Mouse (Mus musculus): ENCODE measurements around the gene Tspan5. TPM values are rescaled to one million over a fixed set of nuclear protein-coding genes. Genes with fewer than 3 reads are reported as not detected.

Gene Tspan5
- polyA plus RNA-seq, 1 experiment from 2014 or later = 20.9 TPM

GRCm38 (mm10) chr3:138757283-138757682 lies 15.3 kb downstream of the Tspan5 start:
- DNase-seq (ENCODE audit: low spot score) (no peak), ATAC-seq (replicated peaks; ENCODE audit: low FRiP score, low TSS enrichment, low read depth) (no peak)
- Histone ChIP-seq H3K9me3 (ENCODE audit: control insufficient read depth, low read length) (no peaks in the 10 kb centered on the region), H3K4me1 (replicated peaks; ENCODE audit: control insufficient read depth, insufficient read depth, low read length) (peaks cover 19% of the 10 kb centered on the region), H3K36me3 (ENCODE audit: control insufficient read depth, insufficient read depth, low read length) (no peaks in the 10 kb centered on the region), H3K4me3 (ENCODE audit: low read depth, low read length) (no peak overlapping the region), H3K9ac (ENCODE audit: low read length) (no peak overlapping the region), H3K27ac (ENCODE audit: low read depth) (no peak overlapping the region), H3K27me3 (replicated peaks; ENCODE audit: control insufficient read depth, insufficient read depth, low read length) (no peaks in the 10 kb centered on the region), H3K4me2 (ENCODE audit: low read length) (no peak overlapping the region)
- WGBS = 90% methylated on average over 2 of the region's 2 CpGs

GRCm38 (mm10) chr3:138759968-138760684 lies 18.1 kb downstream of the Tspan5 start:
- no peaks in the 10 kb centered on the region for H3K36me3 ChIP-seq (ENCODE audit: control insufficient read depth, insufficient read depth, low read length)
- H3K4me3 ChIP-seq (ENCODE audit: low read depth, low read length) = no peak overlapping the region
- H3K9me3 ChIP-seq (ENCODE audit: control insufficient read depth, low read length) = no peaks in the 10 kb centered on the region
- no peak overlapping the region for H3K9ac ChIP-seq (ENCODE audit: low read length)
- WGBS = 50% methylated on average over 9 of the region's 9 CpGs
- no peak for ATAC-seq (replicated peaks; ENCODE audit: low FRiP score, low TSS enrichment, low read depth)
- no peak overlapping the region for H3K27ac ChIP-seq (ENCODE audit: low read depth)
- DNase-seq (ENCODE audit: low spot score) = no peak
- peaks cover 7% of the 10 kb centered on the region; the same call in 1 of the 2 replicates for H3K4me1 ChIP-seq (replicated peaks; ENCODE audit: control insufficient read depth, insufficient read depth, low read length)
- H3K27me3 ChIP-seq (replicated peaks; ENCODE audit: control insufficient read depth, insufficient read depth, low read length) = no peaks in the 10 kb centered on the region
- H3K4me2 ChIP-seq (ENCODE audit: low read length) = no peak overlapping the region

- no peaks in the 10 kb centered on the region for H3K9me3 ChIP-seq (ENCODE audit: control insufficient read depth, low read length)
- DNase-seq (ENCODE audit: low spot score) (no peak), ATAC-seq (replicated peaks; ENCODE audit: low FRiP score, low TSS enrichment, low read depth) (no peak)
- no peaks in the 10 kb centered on the region for H3K27me3 ChIP-seq (replicated peaks; ENCODE audit: control insufficient read depth, insufficient read depth, low read length)
- H3K4me2 ChIP-seq (ENCODE audit: low read length) = no peak overlapping the region
- no peak overlapping the region for H3K4me3 ChIP-seq (ENCODE audit: low read depth, low read length)
- peaks cover 7% of the 10 kb centered on the region; the same call in 1 of the 2 replicates for H3K4me1 ChIP-seq (replicated peaks; ENCODE audit: control insufficient read depth, insufficient read depth, low read length)
- H3K27ac ChIP-seq (ENCODE audit: low read depth) = no peak overlapping the region
- no peaks in the 10 kb centered on the region for H3K36me3 ChIP-seq (ENCODE audit: control insufficient read depth, insufficient read depth, low read length)
- H3K9ac ChIP-seq (ENCODE audit: low read length) = no peak overlapping the region
- WGBS = 59% methylated on average over 11 of the region's 11 CpGs
Measured at GRCm38 (mm10) chr3:138760685-138761119, 18.7 kb downstream of the Tspan5 start.

- no peaks in the 10 kb centered on the region for H3K27me3 ChIP-seq (replicated peaks; ENCODE audit: control insufficient read depth, insufficient read depth, low read length)
- H3K9ac ChIP-seq (ENCODE audit: low read length) = no peak overlapping the region
- H3K4me1 ChIP-seq (replicated peaks; ENCODE audit: control insufficient read depth, insufficient read depth, low read length) = peaks cover 7% of the 10 kb centered on the region; the same call in 1 of the 2 replicates
- no peaks in the 10 kb centered on the region for H3K36me3 ChIP-seq (ENCODE audit: control insufficient read depth, insufficient read depth, low read length)
- DNase-seq (ENCODE audit: low spot score) = no peak
- H3K27ac ChIP-seq (ENCODE audit: low read depth) = no peak overlapping the region
- H3K9me3 ChIP-seq (ENCODE audit: control insufficient read depth, low read length) = no peaks in the 10 kb centered on the region
- no peak overlapping the region for H3K4me2 ChIP-seq (ENCODE audit: low read length)
- ATAC-seq (replicated peaks; ENCODE audit: low FRiP score, low TSS enrichment, low read depth) = no peak
- WGBS = 93% methylated on average over 13 of the region's 13 CpGs
- no peak overlapping the region for H3K4me3 ChIP-seq (ENCODE audit: low read depth, low read length)
Measured at GRCm38 (mm10) chr3:138761531-138761930, 19.5 kb downstream of the Tspan5 start.

GRCm38 (mm10) chr3:138763941-138764340 lies 21.9 kb downstream of the Tspan5 start:
- DNase-seq (ENCODE audit: low spot score) = no peak
- H3K4me2 ChIP-seq (ENCODE audit: low read length) = no peak overlapping the region
- no peaks in the 10 kb centered on the region for H3K27me3 ChIP-seq (replicated peaks; ENCODE audit: control insufficient read depth, insufficient read depth, low read length)
- no peaks in the 10 kb centered on the region for H3K9me3 ChIP-seq (ENCODE audit: control insufficient read depth, low read length)
- H3K36me3 ChIP-seq (ENCODE audit: control insufficient read depth, insufficient read depth, low read length) = no peaks in the 10 kb centered on the region
- H3K9ac ChIP-seq (ENCODE audit: low read length) = no peak overlapping the region
- no peak overlapping the region for H3K4me3 ChIP-seq (ENCODE audit: low read depth, low read length)
- WGBS = 74% methylated on average over 9 of the region's 9 CpGs
- no peak for ATAC-seq (replicated peaks; ENCODE audit: low FRiP score, low TSS enrichment, low read depth)
- peaks cover 7% of the 10 kb centered on the region; the same call in 1 of the 2 replicates for H3K4me1 ChIP-seq (replicated peaks; ENCODE audit: control insufficient read depth, insufficient read depth, low read length)
- no peak overlapping the region for H3K27ac ChIP-seq (ENCODE audit: low read depth)

- H3K9me3 ChIP-seq (ENCODE audit: control insufficient read depth, low read length) = no peaks in the 10 kb centered on the region
- no peak overlapping the region for H3K27ac ChIP-seq (ENCODE audit: low read depth)
- no peaks in the 10 kb centered on the region for H3K27me3 ChIP-seq (replicated peaks; ENCODE audit: control insufficient read depth, insufficient read depth, low read length)
- H3K4me2 ChIP-seq (ENCODE audit: low read length) = no peak overlapping the region
- peaks cover 7% of the 10 kb centered on the region; the same call in 1 of the 2 replicates for H3K4me1 ChIP-seq (replicated peaks; ENCODE audit: control insufficient read depth, insufficient read depth, low read length)
- no peak overlapping the region for H3K9ac ChIP-seq (ENCODE audit: low read length)
- no peak overlapping the region for H3K4me3 ChIP-seq (ENCODE audit: low read depth, low read length)
- ATAC-seq (replicated peaks; ENCODE audit: low FRiP score, low TSS enrichment, low read depth) (no peak), DNase-seq (ENCODE audit: low spot score) (no peak)
- H3K36me3 ChIP-seq (ENCODE audit: control insufficient read depth, insufficient read depth, low read length) = no peaks in the 10 kb centered on the region
- 82% methylated on average over 3 of the region's 3 CpGs for WGBS
Measured at GRCm38 (mm10) chr3:138764782-138765181, 22.8 kb downstream of the Tspan5 start.

- DNase-seq (ENCODE audit: low spot score) = no peak
- no peaks in the 10 kb centered on the region for H3K9me3 ChIP-seq (ENCODE audit: control insufficient read depth, low read length)
- 87% methylated on average over 8 of the region's 8 CpGs for WGBS
- H3K9ac ChIP-seq (ENCODE audit: low read length) = no peak overlapping the region
- no peaks in the 10 kb centered on the region for H3K27me3 ChIP-seq (replicated peaks; ENCODE audit: control insufficient read depth, insufficient read depth, low read length)
- no peak overlapping the region for H3K4me3 ChIP-seq (ENCODE audit: low read depth, low read length)
- ATAC-seq (replicated peaks; ENCODE audit: low FRiP score, low TSS enrichment, low read depth) = no peak
- H3K4me2 ChIP-seq (ENCODE audit: low read length) = no peak overlapping the region
- H3K4me1 ChIP-seq (replicated peaks; ENCODE audit: control insufficient read depth, insufficient read depth, low read length) = no peaks in the 10 kb centered on the region
- no peak overlapping the region for H3K27ac ChIP-seq (ENCODE audit: low read depth)
- no peaks in the 10 kb centered on the region for H3K36me3 ChIP-seq (ENCODE audit: control insufficient read depth, insufficient read depth, low read length)
Measured at GRCm38 (mm10) chr3:138767034-138767433, 25.0 kb downstream of the Tspan5 start.

- H3K4me3 ChIP-seq (ENCODE audit: low read depth, low read length) = no peak overlapping the region
- 0 out of 2 replicates have a peak, but pooled peaks cover 3% of the 10 kb centered on the region for H3K4me1 ChIP-seq (replicated peaks; ENCODE audit: control insufficient read depth, insufficient read depth, low read length)
- H3K27ac ChIP-seq (ENCODE audit: low read depth) = no peak overlapping the region
- WGBS = 79% methylated on average over 12 of the region's 12 CpGs
- DNase-seq (ENCODE audit: low spot score) (no peak), ATAC-seq (replicated peaks; ENCODE audit: low FRiP score, low TSS enrichment, low read depth) (no peak)
- H3K9me3 ChIP-seq (ENCODE audit: control insufficient read depth, low read length) = no peaks in the 10 kb centered on the region
- no peaks in the 10 kb centered on the region for H3K36me3 ChIP-seq (ENCODE audit: control insufficient read depth, insufficient read depth, low read length)
- no peaks in the 10 kb centered on the region for H3K27me3 ChIP-seq (replicated peaks; ENCODE audit: control insufficient read depth, insufficient read depth, low read length)
- no peak overlapping the region for H3K9ac ChIP-seq (ENCODE audit: low read length)
- no peak overlapping the region for H3K4me2 ChIP-seq (ENCODE audit: low read length)
Measured at GRCm38 (mm10) chr3:138768541-138769093, 26.6 kb downstream of the Tspan5 start.
